Mouse (Mus musculus) liver, adult (tissue): ENCODE measurements around the gene Wnt9b.
A peak's percentile ranks its signal among the peaks of the same experiment; 100 is the strongest.

ENCODE experiments used
- GATA4 ChIP-seq: IDR thresholded peaks from 2 replicates; pipeline ENCODE4 v1.6.1; 2014; ENCODE audit warnings: mild to moderate bottlenecking, low read length; ENCODE audit not compliant: insufficient replicate concordance

Wnt9b gene

DNA sequence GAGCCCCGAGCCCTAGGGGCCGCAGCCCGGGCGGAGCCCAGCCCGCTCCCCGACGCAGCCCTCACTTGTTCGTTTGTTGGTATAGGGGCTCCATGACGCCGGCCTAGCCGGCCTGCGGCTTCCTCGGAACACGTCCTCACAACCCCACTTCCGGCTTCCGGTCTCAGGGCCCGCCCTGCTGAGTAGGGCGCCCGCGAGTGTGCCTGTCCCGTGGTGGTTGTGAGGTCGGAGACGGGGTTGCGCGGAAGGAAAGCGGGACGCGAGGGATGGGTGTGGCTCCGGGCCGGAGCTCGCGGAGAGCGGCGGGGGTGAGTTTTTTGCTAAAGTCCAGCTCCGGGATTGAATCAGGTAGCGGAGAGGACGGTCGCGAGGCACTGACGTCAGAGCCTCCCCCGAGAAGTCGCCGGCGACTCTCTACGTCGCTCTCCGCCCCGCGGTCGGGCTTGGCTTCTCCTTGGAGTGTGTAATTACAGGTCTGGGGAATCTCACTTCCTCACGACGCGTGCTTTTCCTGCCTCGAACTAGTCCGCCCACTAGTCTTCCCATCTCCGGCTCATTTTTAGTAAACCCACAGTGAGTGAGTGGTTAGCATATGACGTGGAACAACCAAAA is 52.0 kb downstream of the Wnt9b start, which contains the start of gene Gosr2:
Gosr2 (minus strand) TSS at position 334 of the 612 bp plus-strand sequence.
- peak; percentile 34; the same call in 1 of the 2 replicates for TF ChIP-seq GATA4

DNA sequence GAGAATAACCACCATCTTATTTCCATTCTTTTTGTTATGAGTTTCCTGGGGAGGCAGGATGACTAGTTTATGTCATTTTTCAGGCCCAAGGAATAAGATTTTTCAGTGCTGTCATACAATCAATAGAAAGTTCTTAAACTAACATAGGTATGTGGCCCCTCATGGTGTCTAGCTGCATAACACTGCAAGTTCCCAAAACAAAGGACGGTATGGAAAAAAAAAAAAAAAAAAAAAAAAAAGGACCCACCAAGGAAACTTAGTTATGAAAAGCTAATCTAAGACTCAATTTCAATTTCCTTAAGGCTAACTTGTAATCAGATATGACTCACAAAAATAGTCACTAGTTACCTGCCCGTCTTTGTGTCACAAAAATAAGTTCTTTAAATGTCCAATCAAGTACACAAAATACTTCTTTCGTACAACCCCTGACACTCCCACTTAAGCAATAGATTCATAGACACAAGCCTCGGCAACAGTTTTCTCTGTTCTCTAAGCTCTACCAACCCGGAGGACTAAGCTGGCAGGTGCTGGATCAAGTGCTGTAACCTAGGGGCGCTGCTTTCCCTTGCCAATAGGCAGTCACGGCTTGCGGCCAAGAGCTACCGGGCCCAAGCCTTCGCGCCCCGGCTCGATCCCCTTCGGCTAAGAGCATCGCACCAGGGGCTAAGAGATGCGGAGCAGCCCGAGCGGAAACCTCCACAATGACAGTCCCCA is 52.6 kb downstream of the Wnt9b start:
- TF ChIP-seq GATA4 = no peak

DNA sequence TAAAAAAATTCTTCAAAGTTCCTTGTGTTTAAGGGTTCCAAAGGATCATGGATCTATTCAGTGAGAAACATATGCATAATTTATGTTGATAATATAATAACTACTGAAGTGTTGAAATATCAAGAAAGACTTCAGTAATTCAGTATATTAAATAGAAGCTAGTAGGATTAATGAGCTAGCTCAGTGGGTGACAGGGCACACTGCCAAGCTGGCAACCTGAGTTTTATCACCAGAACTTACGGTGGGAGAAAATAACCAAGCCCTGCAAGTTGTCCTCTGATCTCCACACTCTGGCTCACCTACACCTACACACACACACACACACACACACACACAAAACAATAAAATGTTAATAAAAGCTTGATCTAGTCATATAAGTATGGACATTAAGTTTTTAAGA is 56.4 kb downstream of the Wnt9b start:
- no peak for TF ChIP-seq GATA4

DNA sequence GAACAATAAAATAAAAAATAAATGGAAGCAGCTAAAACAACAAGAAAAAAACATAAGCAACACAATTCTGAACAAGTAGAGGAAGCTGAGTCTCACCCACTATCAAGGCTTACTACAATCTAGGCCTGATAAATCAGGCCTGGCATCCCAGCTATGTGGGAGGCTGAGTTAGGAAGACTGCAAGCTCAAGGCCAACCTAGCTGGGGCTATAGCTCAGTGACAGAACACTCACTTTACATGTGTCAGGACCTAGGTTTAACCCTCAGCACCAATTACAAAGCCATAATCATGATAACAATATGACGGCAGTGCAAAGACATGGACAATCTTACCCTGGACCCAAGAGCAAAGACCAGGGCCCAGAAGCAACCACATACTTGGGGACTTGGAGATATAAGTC is 58.6 kb downstream of the Wnt9b start:
- no peak for TF ChIP-seq GATA4

DNA sequence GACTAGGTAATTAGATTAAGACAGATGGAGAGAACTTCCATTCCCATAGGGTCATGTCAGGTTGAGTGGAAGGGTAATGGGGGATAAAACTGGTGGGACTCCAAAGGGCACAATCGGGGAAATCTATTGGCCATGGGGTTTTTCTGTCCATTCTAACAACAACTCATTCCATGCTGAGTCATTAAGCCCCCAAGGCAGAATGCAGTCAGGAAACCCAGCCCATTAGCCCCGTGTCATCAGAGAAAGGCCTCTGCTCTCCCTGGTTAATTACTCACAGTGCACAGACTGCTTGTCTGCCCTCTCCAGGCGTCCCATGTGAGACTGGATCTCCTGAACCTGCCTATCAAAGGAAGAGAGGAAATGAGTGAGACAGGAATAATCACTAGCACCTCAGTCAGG is 60.6 kb downstream of the Wnt9b start:
- no peak for TF ChIP-seq GATA4

DNA sequence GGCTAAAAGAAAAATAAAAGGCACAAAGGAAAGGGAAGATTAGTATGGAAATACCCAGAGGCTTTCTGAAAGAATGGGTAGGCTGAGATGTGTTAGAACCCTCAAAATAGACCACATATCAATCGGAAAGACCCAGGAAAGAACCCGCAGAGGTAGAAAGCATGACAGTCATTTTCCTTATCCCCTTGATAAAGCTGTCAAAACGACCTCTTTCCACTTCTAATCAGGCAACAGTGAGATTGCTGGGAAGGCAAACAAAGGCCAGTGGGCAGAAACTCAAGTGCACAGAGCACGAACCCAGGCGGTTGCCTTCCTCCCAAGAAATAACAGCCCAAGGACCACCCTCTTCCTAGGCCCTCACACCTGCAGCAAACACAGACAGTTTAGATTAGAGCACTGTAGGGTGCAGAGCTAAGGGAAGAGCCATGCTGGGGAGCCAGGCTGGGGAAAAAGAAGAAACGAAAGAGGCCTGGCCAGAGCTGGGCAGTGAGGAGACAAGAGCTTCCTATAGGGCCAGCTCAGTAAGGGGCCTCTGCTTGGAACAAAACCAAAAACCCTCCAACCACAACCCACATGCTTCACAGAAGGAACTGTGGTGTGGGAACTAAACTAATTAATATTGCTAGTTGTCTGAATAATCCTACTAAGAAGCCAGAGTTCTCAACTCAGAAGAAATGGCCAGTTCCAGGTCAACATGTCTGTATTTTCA is 61.2 kb downstream of the Wnt9b start:
- TF ChIP-seq GATA4 = peak; percentile 95

DNA sequence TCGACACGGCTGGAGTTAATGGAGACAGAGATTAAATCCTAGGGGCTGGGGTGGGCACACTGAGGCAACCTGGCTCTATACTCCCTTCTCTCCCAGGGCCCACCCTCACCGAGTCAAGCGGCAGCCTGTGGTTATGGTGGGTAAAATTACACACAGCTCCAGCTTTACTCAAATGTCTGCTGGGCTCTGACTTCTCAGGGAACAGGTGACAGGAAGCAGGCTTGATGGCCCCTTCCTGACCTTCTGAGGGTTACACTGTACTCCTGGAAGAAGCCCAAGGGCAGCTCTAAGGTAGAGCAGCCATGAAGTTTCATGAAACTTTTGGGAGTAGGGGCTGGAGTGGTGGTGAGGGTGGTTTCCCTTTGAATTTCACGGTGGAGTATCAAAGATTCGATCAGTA is 62.9 kb downstream of the Wnt9b start:
- TF ChIP-seq GATA4 = no peak

DNA sequence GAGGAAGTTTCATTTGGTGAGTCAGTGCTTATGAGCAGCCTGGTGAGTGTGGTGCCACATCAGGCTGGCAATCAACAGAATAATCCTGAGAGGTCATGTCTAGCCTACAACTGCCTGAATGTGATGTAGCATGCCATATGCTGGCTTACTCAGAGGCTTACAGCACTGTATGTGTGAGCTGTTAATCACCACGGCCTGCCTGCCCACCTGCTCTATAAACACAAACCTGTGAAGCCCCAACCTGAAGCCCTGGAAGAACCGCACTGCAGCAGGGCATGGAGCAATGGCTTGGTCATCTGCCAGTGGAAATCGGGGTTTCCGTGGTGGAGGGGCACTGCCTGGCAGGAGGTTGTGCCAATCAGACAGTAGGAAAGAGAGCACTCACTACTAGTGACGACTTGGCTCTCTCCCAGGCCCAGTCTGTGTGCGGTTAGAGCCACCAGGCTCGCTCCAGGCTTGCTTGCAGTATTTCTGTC is 64.3 kb downstream of the Wnt9b start:
- no peak for TF ChIP-seq GATA4

DNA sequence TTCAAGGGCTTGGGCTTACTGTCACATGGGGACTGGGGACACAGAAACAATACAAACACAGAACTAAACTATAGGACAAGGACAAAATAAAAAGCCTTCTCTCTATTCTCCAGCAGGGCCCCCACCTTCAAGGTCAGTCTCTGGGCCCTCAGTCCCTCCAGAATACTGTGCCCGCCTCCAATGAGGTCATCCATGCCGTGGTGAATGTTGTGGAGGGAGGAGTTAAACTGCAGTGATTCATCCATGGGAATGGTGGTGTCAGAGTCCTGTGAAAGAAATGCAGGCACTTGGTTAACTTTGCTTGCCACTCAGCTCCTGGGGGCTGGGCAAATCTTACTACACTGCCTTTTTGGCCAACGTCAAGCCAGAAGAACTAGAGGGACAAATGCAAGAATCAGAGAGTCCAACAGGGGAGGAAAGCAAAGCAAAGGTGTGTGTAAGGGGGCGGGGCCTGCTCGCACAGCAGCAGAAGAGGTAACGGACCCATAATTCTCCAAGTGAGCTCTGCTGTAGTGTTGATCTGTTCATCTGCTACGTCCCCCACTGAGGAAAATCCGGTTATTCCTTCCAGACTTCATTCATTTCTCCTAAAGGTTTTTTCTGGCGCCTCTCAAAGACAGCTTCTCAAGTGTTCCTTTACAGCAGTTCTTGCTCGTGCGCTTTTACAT is 65.8 kb downstream of the Wnt9b start:
- TF ChIP-seq GATA4 = no peak
